Mouse (Mus musculus) myocyte (in vitro differentiated cells): Measurements from ENCODE around the gene Pgap3. TPM values are rescaled to one million over a fixed set of nuclear protein-coding genes. Genes with fewer than 3 reads are reported as not detected.
"Not testable (repeated sequence)": the region's sequence is repeated elsewhere in the genome, so short reads cannot be mapped to it uniquely, and the experiment has no call there.

Source experiments
- H3K27me3 ChIP-seq: one replicate; pipeline ENCODE4 v1.6.1; 2011; ENCODE audit not compliant: control insufficient read depth, insufficient read depth, insufficient read length
- H3K36me3 ChIP-seq: one replicate; pipeline ENCODE4 v1.6.1; 2011; ENCODE audit not compliant: control insufficient read depth, insufficient read depth
- H3K4me2 ChIP-seq: one replicate; pipeline ENCODE4 v1.6.1; 2011; ENCODE audit warnings: low read depth, control low read depth
- H3K4me3 ChIP-seq: one replicate; pipeline ENCODE4 v1.5.1; 2011; ENCODE audit warnings: mild to moderate bottlenecking, control low read depth, moderate library complexity
- H3K79me2 ChIP-seq: one replicate; pipeline ENCODE4 v1.6.1; 2011; ENCODE audit not compliant: control insufficient read depth, insufficient read depth
- H3ac ChIP-seq: one replicate; pipeline ENCODE4 v1.6.1; 2011; ENCODE audit not compliant: control insufficient read depth, insufficient read length
- CEBPB ChIP-seq: IDR thresholded peaks from 2 replicates; pipeline ENCODE4 v1.6.1; 2011; ENCODE audit warnings: mild to moderate bottlenecking, moderate library complexity; ENCODE audit not compliant: poor library complexity, insufficient read depth, severe bottlenecking
- E2F4 ChIP-seq: IDR thresholded peaks from one replicate; pipeline ENCODE4 v1.6.1; 2011; ENCODE audit warnings: mild to moderate bottlenecking, control low read depth, moderate library complexity; ENCODE audit not compliant: insufficient read depth
- MAX ChIP-seq: IDR thresholded peaks from one replicate; pipeline ENCODE4 v1.6.1; 2011; ENCODE audit warnings: low read depth, mild to moderate bottlenecking, control low read depth
- MYOD1 ChIP-seq, 3 experiments: IDR thresholded peaks; one replicate each; pipeline ENCODE4 v1.6.1; 2011; ENCODE audit warnings: control low read depth in 2 of 3, low read depth in 2 of 3, mild to moderate bottlenecking in 2 of 3, moderate library complexity in 1 of 3; ENCODE audit not compliant: insufficient read length in 2 of 3, control insufficient read depth in 1 of 3
- MYOG ChIP-seq, 3 experiments: IDR thresholded peaks; one replicate each; pipeline ENCODE4 v1.6.1; 2011; ENCODE audit warnings: control low read depth in 2 of 3, low read depth in 2 of 3, mild to moderate bottlenecking in 2 of 3; ENCODE audit not compliant: insufficient read length in 2 of 3, control insufficient read depth in 1 of 3, insufficient read depth in 1 of 3
- POLR2A ChIP-seq: IDR thresholded peaks from one replicate; pipeline ENCODE4 v1.6.1; 2011; ENCODE audit warnings: low read depth, mild to moderate bottlenecking, control low read depth, moderate library complexity; ENCODE audit not compliant: insufficient read length
- POLR2AphosphoS2 ChIP-seq: IDR thresholded peaks from one replicate; pipeline ENCODE4 v1.6.1; 2011; ENCODE audit warnings: low read depth, control low read depth; ENCODE audit not compliant: insufficient read length
- REST ChIP-seq: IDR thresholded peaks from one replicate; pipeline ENCODE4 v1.6.1; 2011; ENCODE audit warnings: mild to moderate bottlenecking, control low read depth, moderate library complexity; ENCODE audit not compliant: insufficient read depth, insufficient read length
- SRF ChIP-seq: IDR thresholded peaks from one replicate; pipeline ENCODE4 v1.6.1; 2011; ENCODE audit warnings: low read depth; ENCODE audit not compliant: control insufficient read depth, insufficient read length
- TCF12 ChIP-seq: IDR thresholded peaks from one replicate; pipeline ENCODE4 v1.6.1; 2011; ENCODE audit warnings: mild to moderate bottlenecking, control low read depth; ENCODE audit not compliant: poor library complexity, insufficient read depth, severe bottlenecking
- TCF3 ChIP-seq: IDR thresholded peaks from one replicate; pipeline ENCODE4 v1.6.1; 2011; ENCODE audit warnings: low read depth, control low read depth; ENCODE audit not compliant: insufficient read length
- USF1 ChIP-seq: IDR thresholded peaks from one replicate; pipeline ENCODE4 v1.6.1; 2011; ENCODE audit warnings: low read depth, mild to moderate bottlenecking, control low read depth, moderate library complexity
- polyA plus RNA-seq: library from polyadenylated mRNA; unstranded; fragments of >200 nt; fragmentation: generic; extraction: Trizol; gene quantifications from one replicate; pipeline ENCODE4 v1.2.1, GENCODE M21; 2012; ENCODE audit warnings: missing spikeins

Gene Pgap3
- polyA plus RNA-seq, 1 experiment = 8.7 TPM

DNA sequence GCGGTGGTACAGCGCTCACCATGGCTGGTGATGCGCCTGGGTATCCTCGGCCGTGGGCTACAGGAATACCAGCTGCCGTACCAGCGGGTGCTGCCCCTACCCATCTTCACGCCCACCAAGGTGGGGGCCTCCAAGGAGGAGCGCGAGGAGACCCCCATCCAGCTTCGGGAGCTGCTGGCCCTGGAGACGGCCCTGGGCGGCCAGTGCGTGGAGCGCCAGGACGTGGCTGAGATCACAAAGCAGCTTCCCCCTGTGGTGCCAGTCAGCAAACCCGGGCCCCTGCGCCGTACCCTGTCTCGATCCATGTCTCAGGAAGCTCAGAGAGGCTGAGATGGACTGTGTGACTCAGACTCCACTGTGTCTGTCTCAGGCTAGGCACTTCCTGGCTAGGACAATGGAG lies 16.1 kb downstream of the Pgap3 start:
- Histone ChIP-seq H3K4me3 (peak overlapping the region; percentile 20), H3ac (no peak overlapping the region), H3K79me2 (no peaks in the 10 kb centered on the region), H3K36me3 (no peaks in the 10 kb centered on the region), H3K27me3 (peaks cover 19% of the 10 kb centered on the region), H3K4me2 (peak overlapping the region; percentile 56)
- TF ChIP-seq SRF (no peak), POLR2AphosphoS2 (peak; percentile 10)

DNA sequence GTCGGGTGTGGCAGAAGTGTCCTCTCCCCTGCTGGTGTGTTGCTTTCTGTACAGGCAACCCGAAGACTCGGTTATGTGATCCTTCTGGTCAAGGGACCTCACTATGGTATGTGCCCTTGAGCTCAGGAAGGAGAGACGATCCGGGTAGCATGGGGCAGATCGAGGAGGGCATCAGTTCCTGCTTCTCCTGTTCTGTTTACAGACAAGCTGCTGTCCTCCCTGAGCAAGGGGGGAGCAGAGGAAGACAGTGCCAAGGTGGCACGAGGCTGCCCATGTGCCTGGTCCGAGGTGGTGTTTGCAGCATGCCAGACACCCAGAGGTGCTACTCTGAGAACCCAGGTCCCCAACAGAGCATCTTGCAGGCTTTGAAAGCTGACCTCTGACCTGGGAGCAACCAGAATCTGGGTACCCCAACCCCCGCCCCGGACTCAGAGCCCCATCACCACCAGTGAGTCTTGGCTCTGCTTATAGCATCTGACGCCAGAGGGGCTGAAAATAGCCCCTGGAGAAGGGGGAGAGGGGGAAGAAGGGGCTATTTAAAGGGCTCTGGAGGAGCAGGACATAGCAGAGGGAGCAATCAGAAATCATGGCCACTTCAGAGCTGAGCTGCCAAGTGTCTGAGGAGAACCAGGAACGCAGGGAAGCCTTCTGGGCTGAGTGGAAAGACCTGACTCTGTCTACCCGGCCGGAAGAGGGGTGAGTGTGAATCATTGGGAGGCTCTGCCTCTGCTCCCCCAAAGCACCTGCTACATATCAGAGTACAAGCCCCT lies 16.8 kb downstream of the Pgap3 start, which contains the start of gene Tcap:
Tcap (plus strand) TSS at position 551 of the 770 bp plus-strand sequence.
- peak within 1 kb of the TSS; percentile 56 for H3K4me2 ChIP-seq
- no peak within 1 kb of the TSS for H3ac ChIP-seq
- H3K79me2 ChIP-seq = no peaks in the 10 kb centered on the region
- no peak for TF ChIP-seq E2F4
- no peak for TF ChIP-seq TCF12
- TF ChIP-seq CEBPB = no peak
- TF ChIP-seq POLR2AphosphoS2 = peak; percentile 79
- TF ChIP-seq SRF = no peak
- TF ChIP-seq POLR2A = peak; percentile 55
- no peak for TF ChIP-seq MYOD1 (IDR thresholded peaks at IDR 0.05; ENCODE audit: control insufficient read depth in 1 of 3, insufficient read length in 2 of 3, low read depth in 2 of 3)
- no peak for TF ChIP-seq MAX
- TF ChIP-seq MYOG (IDR thresholded peaks at IDR 0.05; ENCODE audit: control insufficient read depth in 1 of 3, insufficient read depth in 1 of 3, insufficient read length in 2 of 3, low read depth in 2 of 3) = no peak
- no peak for TF ChIP-seq USF1
- peak within 1 kb of the TSS; percentile 20 for H3K4me3 ChIP-seq
- peaks cover 19% of the 10 kb centered on the region for H3K27me3 ChIP-seq
- peaks cover 3% of the 10 kb centered on the region for H3K36me3 ChIP-seq

DNA sequence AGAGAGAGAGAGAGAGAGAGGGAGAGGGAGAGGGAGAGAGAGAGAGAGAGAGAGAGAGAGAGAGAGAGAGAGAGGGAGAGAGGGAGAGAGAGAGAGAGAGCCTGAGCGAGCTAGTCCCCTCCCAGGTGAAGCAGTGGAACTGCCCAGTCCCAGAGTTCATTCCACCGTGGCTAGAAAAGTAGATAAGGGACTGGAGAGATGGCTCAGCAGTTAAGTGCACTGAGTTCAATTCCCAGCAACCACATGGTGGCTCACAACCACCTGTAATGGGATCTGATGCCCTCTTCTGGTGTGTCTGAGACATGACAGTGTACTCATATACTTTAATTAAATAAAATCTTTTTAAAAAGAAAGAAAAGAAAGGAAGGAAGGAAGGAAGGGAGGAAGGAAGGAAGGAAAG lies 17.9 kb downstream of the Pgap3 start:
- not testable (repeated sequence) for H3ac ChIP-seq, H3K36me3 ChIP-seq, H3K4me3 ChIP-seq, H3K4me2 ChIP-seq, H3K27me3 ChIP-seq, H3K79me2 ChIP-seq

DNA sequence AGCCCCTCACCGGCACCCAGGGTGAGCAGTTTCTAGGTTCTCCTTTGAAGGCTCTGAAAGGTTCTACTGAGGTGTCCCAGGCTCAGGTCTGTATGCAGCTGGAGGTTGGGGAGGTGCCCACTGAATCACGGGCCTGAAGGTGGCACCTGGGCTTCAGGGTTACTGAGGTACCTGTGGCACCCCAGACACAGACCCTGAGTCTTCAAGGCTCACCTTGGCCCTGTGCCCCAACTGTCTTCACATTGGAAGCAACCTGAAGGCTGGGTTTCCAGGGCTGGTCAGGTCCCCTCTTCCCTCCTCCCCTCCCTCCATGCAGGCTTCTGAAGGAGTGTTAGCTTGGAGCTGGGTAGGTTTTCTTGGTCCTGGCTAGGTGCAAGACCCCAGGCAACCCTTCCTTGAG lies 18.6 kb downstream of the Pgap3 start:
- H3K79me2 ChIP-seq = no peaks in the 10 kb centered on the region
- TF ChIP-seq POLR2A (no peak), MAX (no peak), TCF12 (no peak), TCF3 (no peak), MYOD1 (IDR thresholded peaks at IDR 0.05; ENCODE audit: control insufficient read depth in 1 of 3, insufficient read length in 2 of 3, low read depth in 2 of 3) (no peak)
- peaks cover 11% of the 10 kb centered on the region for H3K36me3 ChIP-seq
- peaks cover 4% of the 10 kb centered on the region for H3K27me3 ChIP-seq
- H3K4me3 ChIP-seq = no peak overlapping the region
- no peak overlapping the region for H3K4me2 ChIP-seq
- no peak overlapping the region for H3ac ChIP-seq

DNA sequence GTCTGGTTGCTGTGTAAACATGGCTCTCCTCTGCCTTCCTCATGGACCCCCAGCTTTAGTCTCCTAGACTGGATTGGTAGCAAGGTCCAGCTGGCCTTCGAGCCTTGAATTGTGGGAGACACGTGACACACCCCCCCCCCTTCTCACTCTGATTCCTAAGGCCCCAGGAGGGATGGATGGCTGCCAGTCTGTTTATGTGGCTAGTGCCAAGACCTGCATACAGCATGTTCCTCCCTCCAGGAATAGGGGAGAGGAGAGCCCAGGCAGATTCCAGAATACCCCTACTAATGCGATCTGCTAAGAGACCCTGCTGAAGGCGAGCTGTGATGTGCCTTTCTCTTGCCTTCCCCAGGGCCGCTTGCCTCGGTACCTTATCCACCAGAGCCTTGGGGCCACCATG lies 20.2 kb downstream of the Pgap3 start:
- Histone ChIP-seq H3K79me2 (no peaks in the 10 kb centered on the region), H3K27me3 (no peaks in the 10 kb centered on the region), H3K36me3 (peaks cover 21% of the 10 kb centered on the region), H3ac (no peak overlapping the region), H3K4me3 (no peak overlapping the region), H3K4me2 (no peak overlapping the region)
- TF ChIP-seq USF1 (no peak), MYOG (IDR thresholded peaks at IDR 0.05; ENCODE audit: control insufficient read depth in 1 of 3, insufficient read depth in 1 of 3, insufficient read length in 2 of 3, low read depth in 2 of 3) (no peak), MYOD1 (IDR thresholded peaks at IDR 0.05; ENCODE audit: control insufficient read depth in 1 of 3, insufficient read length in 2 of 3, low read depth in 2 of 3) (no peak), TCF3 (no peak), MAX (no peak), POLR2A (no peak), TCF12 (no peak), SRF (no peak), POLR2AphosphoS2 (no peak), E2F4 (no peak)

DNA sequence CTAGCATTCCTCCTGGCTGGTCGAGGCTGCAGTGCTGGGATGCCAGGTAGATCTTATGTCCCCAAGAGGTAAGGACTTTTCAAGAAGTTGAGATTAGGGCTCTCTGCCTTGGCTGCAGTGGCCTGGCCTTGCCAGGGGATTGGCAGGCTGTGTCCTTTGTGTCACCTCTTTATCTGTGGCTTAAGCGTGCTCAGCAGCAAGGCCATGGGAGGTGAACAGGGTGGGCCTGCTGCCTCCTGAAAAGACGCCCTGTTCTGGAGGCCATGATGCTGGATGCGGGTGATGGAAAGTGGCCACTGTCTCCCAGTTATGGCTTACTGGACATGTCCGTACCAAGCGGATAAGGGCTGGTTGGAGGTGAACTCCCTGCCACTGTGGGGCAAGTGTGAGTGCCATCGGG lies 20.9 kb downstream of the Pgap3 start:
- Histone ChIP-seq H3K4me2 (no peak overlapping the region), H3K36me3 (peaks cover 24% of the 10 kb centered on the region), H3K4me3 (no peak overlapping the region), H3K79me2 (no peaks in the 10 kb centered on the region), H3ac (no peak overlapping the region), H3K27me3 (no peaks in the 10 kb centered on the region)
- no peak for TF ChIP-seq MAX
- no peak for TF ChIP-seq REST
- TF ChIP-seq POLR2AphosphoS2 = no peak
- no peak for TF ChIP-seq USF1
- no peak for TF ChIP-seq CEBPB
- no peak for TF ChIP-seq E2F4
- TF ChIP-seq SRF = no peak
- no peak for TF ChIP-seq POLR2A
- TF ChIP-seq MYOD1 (IDR thresholded peaks at IDR 0.05; ENCODE audit: control insufficient read depth in 1 of 3, insufficient read length in 2 of 3, low read depth in 2 of 3) = no peak
- no peak for TF ChIP-seq TCF3
- TF ChIP-seq TCF12 = no peak
- TF ChIP-seq MYOG (IDR thresholded peaks at IDR 0.05; ENCODE audit: control insufficient read depth in 1 of 3, insufficient read depth in 1 of 3, insufficient read length in 2 of 3, low read depth in 2 of 3) = no peak
